Mouse (Mus musculus) splenic B cell, adult 2 months (primary cell): Measurements from ENCODE around the gene Misp.

Experiments
- DNase-seq: peaks from one replicate; pipeline ENCODE4 v3.0.0-alpha.2; 2011; ENCODE audit warnings: low read depth, low spot score
- H3K27me3 ChIP-seq: 2 replicates; pipeline ENCODE4 v1.6.1; 2012; ENCODE audit warnings: mild to moderate bottlenecking, low read length, moderate library complexity, mixed read lengths; ENCODE audit not compliant: control insufficient read depth, poor library complexity, insufficient read depth, severe bottlenecking
- H3K36me3 ChIP-seq: 2 replicates; pipeline ENCODE4 v1.6.1; 2012; ENCODE audit warnings: mild to moderate bottlenecking, low read length, moderate library complexity, mixed read lengths; ENCODE audit not compliant: control insufficient read depth, poor library complexity, insufficient read depth, severe bottlenecking

Gene Misp

GRCm38 (mm10) chr10:79879527-79879926 lies 58.7 kb downstream of the Misp start:
- DNase-seq: no peak
- no peaks in the 10 kb centered on the region for H3K36me3 ChIP-seq
- no peaks in the 10 kb centered on the region for H3K27me3 ChIP-seq
